Mouse (Mus musculus) lung, postnatal 10 days (tissue): Measurements from ENCODE around the gene Lhx5.
A peak's percentile ranks its signal among the peaks of the same experiment; 100 is the strongest.

Source experiments
- DNase-seq: peaks from one replicate; pipeline ENCODE4 v3.0.0; 2021

Gene Lhx5

GRCm38 (mm10) chr5:120467026-120467425 is 35.5 kb downstream of the Lhx5 start:
- DNase-seq = peak; percentile 24

DNA sequence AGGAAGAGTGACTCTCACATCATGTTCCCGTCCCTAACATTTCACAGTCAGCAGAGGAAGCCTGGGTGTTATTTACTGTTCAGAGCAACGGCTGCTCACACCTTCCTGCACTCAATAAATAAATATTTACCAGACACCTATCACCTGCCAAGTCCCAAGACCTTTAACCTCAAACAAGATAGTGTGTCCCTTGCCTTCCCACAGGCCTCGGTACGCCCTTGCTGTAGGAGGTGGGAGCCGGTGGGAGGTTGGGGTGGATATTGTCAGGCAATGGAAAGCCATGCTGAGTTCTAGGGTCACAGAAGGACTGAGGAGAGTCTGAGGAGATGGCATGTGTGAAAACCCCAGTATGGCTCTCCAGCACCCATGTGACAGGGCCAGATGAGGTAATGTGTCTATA is 36.8 kb downstream of the Lhx5 start:
- no peak for DNase-seq

GRCm38 (mm10) chr5:120468830-120469229 is 37.3 kb downstream of the Lhx5 start:
- DNase-seq = no peak

DNA sequence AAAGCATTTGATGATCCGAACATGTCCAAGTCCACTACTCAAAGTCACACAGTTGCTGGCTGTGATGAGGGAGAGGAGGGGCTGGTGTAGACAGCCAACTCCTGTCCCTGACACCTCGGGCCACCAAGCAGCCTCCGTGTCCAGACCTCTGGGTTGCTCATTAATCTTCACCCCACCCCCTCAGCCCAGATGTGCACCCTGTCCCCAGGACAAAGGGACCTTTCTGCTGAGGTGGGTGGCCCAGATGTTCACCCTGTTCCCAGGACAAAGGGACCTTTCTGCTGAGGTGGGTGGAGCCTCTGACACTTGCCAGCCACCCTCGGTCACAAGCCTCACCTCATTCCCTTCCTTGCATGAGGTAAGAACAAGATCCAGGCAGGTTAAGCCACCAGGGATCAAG is 40.0 kb downstream of the Lhx5 start:
- DNase-seq = no peak

- DNase-seq = no peak
Measured at GRCm38 (mm10) chr5:120472770-120473169, 41.3 kb downstream of the Lhx5 start, which contains the start of gene Sdsl. Gene Sdsl (minus strand): TSS chr5:120472810.

- no peak for DNase-seq
Measured at GRCm38 (mm10) chr5:120473361-120473760, 41.9 kb downstream of the Lhx5 start.

GRCm38 (mm10) chr5:120475861-120476260 is 44.4 kb downstream of the Lhx5 start:
- DNase-seq = no peak

- no peak for DNase-seq
Measured at GRCm38 (mm10) chr5:120476296-120476695, 44.8 kb downstream of the Lhx5 start, which contains the start of gene Sds. Gene Sds (plus strand): TSS chr5:120476526.

DNA sequence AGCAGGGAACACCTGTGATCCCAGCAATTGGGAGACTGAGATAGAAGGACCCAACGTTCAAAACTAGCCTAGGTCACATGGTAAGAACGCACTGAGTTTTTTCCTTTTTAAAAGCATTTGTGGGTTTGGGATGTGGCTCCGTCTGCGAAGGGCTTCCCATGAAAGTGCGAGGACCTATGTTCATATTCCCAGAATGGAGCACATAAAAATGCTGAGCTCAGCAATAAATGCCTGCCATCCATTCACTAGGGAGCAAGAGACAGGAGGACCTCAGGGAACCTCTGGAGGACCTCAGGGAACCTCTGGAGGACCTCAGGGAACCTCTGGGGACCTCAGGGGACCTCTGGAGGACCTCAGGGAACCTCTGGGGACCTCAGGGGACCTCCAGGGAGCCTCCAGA is 46.5 kb downstream of the Lhx5 start:
- no peak for DNase-seq

GRCm38 (mm10) chr5:120479538-120479937 is 48.0 kb downstream of the Lhx5 start:
- DNase-seq = no peak

DNA sequence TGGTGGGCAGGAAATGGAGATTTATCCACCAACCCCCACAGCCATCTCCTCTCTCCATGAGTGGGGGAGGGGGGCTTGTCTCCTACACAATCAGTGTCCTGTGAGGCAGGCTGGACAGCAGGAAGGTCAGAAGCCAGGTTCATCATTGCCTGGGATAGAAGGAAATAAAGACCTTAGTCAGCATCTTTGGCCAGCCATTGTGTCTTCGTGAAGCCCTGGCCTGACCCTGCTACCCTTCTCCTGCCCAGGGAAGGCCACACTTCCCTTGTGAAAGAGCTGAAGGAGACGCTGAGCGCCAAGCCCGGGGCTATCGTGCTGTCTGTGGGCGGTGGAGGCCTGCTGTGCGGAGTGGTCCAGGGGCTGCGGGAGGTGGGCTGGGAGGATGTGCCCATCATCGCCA is 49.7 kb downstream of the Lhx5 start:
- no peak for DNase-seq

GRCm38 (mm10) chr5:120483399-120483798 is 51.9 kb downstream of the Lhx5 start:
- DNase-seq = no peak

DNA sequence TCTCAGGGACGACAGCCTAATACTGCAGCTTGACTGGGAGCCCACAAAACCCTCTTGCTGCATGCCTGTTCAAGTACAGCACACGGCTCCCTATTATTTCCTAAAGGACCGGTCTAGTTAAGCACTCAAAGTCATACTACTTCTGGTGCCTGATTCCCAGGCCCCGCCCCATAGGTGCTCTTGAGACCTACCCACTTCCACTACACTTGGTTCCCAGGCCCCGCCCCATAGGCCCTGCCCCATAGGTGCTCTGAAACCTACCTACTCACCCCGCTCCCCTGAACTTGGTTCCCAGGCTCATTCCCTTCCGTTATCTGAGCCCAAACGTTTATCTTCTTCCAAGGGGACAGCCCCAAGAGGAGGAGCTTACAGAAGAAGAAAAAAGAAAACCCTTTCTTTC is 56.3 kb downstream of the Lhx5 start:
- no peak for DNase-seq

DNA sequence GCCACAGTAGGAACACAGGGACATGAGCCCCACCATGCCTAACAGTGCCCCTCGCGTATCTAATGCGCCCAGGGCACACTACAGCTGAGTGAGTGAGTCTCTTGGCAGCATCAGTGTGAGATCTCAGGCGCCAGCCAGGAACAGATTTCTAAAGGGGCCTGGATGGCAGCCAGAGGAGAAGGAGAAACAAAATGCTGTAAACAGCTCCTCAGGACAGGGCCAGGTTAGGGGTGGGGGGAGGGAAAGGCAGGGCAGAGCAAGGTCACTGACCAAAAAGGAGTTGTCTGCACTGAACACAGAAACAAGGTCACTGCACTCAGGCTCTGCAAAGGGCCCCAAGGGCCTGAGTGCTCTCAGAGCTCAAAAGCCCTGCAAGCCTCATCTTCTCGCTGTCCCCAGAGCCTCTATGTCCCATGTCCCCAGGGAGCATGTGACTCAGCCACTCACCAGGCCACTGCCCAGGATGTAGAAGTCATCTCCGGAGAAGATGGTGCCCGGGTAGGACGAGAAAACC is 59.2 kb downstream of the Lhx5 start:
- peak; percentile 47 for DNase-seq
